Mouse (Mus musculus) gastrocnemius, postnatal 4 days (tissue): ENCODE measurements at regions not wholly inside any gene's neighbourhood (a gene's known extent, or its start where the extent isn't known, plus 50 kb on each side); places are given as distances from the start of the nearest gene placed in this dataset.

Experiments
- DNase-seq, 2 experiments: peaks; one replicate each; pipeline ENCODE4 v3.0.0; 2021 to 2022; ENCODE audit warnings: low spot score in 2 of 2, mixed read lengths in 2 of 2

GRCm38 (mm10) chr12:32724451-32725188, 94.7 kb upstream of the Nampt start:
- no peak for DNase-seq

GRCm38 (mm10) chr12:32727539-32727938, 91.8 kb upstream of the Nampt start:
- no peak for DNase-seq

- DNase-seq = no peak
Observed at GRCm38 (mm10) chr12:32728425-32728824, 90.9 kb upstream of the Nampt start.

GRCm38 (mm10) chr12:32735224-32735623, 84.1 kb upstream of the Nampt start:
- no peak for DNase-seq

- DNase-seq = no peak
Observed at GRCm38 (mm10) chr12:32741465-32741864, 77.9 kb upstream of the Nampt start.

GRCm38 (mm10) chr12:32757441-32758119, 61.8 kb upstream of the Nampt start:
- DNase-seq = no peak

GRCm38 (mm10) chr12:32758150-32758549, 61.2 kb upstream of the Nampt start:
- no peak for DNase-seq

- DNase-seq = no peak
Observed at GRCm38 (mm10) chr12:32760627-32761026, 58.7 kb upstream of the Nampt start.

GRCm38 (mm10) chr12:32761055-32761454, 58.3 kb upstream of the Nampt start:
- no peak for DNase-seq

- no peak for DNase-seq
Observed at GRCm38 (mm10) chr12:32764271-32764670, 55.1 kb upstream of the Nampt start.

GRCm38 (mm10) chr12:32764747-32765146, 54.6 kb upstream of the Nampt start:
- DNase-seq = no peak

- DNase-seq = no peak
Observed at GRCm38 (mm10) chr12:32765861-32766260, 53.5 kb upstream of the Nampt start.

GRCm38 (mm10) chr12:32766575-32766974, 52.8 kb upstream of the Nampt start:
- no peak for DNase-seq

GRCm38 (mm10) chr12:32767206-32768081, 51.9 kb upstream of the Nampt start:
- no peak for DNase-seq

GRCm38 (mm10) chr12:32768082-32768743, 51.1 kb upstream of the Nampt start:
- no peak for DNase-seq

GRCm38 (mm10) chr12:32768744-32769535, 50.4 kb upstream of the Nampt start:
- no peak for DNase-seq
